ENCODE assay signal across 23 mouse cellular contexts in genomic region chr8:104412805-104413532, GRCm38 (mm10). TPM values are rescaled to one million over a fixed set of nuclear protein-coding genes. Genes with fewer than 3 reads are reported as not detected.
DNase-seq lines count a peak whose midpoint lies in the region; ATAC-seq and TF ChIP-seq lines count a peak whose summit lies in the region.
"Had no signal": no experiment of that assay in that cellular context is flagged by ENCODE, and none has a peak within 500 bp of the region (broad histone marks: within the 10 kb centered on the region; RNA-seq: fewer than 3 reads in every experiment).

No protein-coding gene starts in this region.

- 33% methylated on average over 7 of the region's 7 CpGs for WGBS in heart, embryonic 13.5 days
- WGBS in kidney, embryonic 15.5 days: 38% methylated on average over 7 of the region's 7 CpGs
- 59% methylated on average over 7 of the region's 7 CpGs for WGBS in spleen, adult 2 months
- 37% methylated on average over 7 of the region's 7 CpGs for WGBS in stomach, embryonic 16.5 days

- H3K4me2 ChIP-seq in heart, embryonic 13.5 days: peak overlapping the region; percentile 13; the same call in 1 of the 2 replicates
- H3K4me2 ChIP-seq in kidney, embryonic 15.5 days: no peak overlapping the region
- H3K4me2 ChIP-seq in stomach, embryonic 16.5 days (ENCODE audit: low read depth, low read length): no peak overlapping the region
- H3K4me2 ChIP-seq: embryonic facial prominence, embryonic 13.5 days; forebrain, embryonic 15.5 days; heart, embryonic 12.5 days; limb, embryonic 12.5 days; liver, embryonic 12.5 days; midbrain, embryonic 13.5 days; neural tube, embryonic 13.5 days had no signal

- TF ChIP-seq CTCF in spleen, adult 2 months (IDR thresholded peaks at IDR 0.05; ENCODE audit: extremely low read depth, insufficient read depth, insufficient read length, insufficient replicate concordance): no peak

- H3K27ac ChIP-seq in heart, embryonic 13.5 days (replicated peaks): 0 out of 2 replicates have a peak overlapping the region, but pooled peaks have one; percentile 29
- H3K27ac ChIP-seq in kidney, embryonic 15.5 days: peak overlapping the region; percentile 9; the same call in 1 of the 2 replicates
- peak overlapping the region; percentile 10; the same call in 1 of the 2 replicates for H3K27ac ChIP-seq in spleen, adult 2 months (ENCODE audit: insufficient read depth, low read length)
- H3K27ac ChIP-seq in stomach, embryonic 16.5 days (ENCODE audit: low read length): peak overlapping the region; percentile 74; the same call in 1 of the 2 replicates
- H3K27ac ChIP-seq: embryonic facial prominence, embryonic 13.5 days; forebrain, embryonic 15.5 days; limb, embryonic 12.5 days; liver, embryonic 12.5 days; midbrain, embryonic 13.5 days; neural tube, embryonic 13.5 days had no signal

- H3K9ac ChIP-seq in heart, embryonic 13.5 days: no peak overlapping the region
- no peak overlapping the region for H3K9ac ChIP-seq in kidney, embryonic 15.5 days
- no peak overlapping the region for H3K9ac ChIP-seq in stomach, embryonic 16.5 days (ENCODE audit: low read length)
- H3K9ac ChIP-seq: embryonic facial prominence, embryonic 13.5 days; forebrain, embryonic 15.5 days; heart, embryonic 12.5 days; liver, embryonic 12.5 days; midbrain, embryonic 13.5 days; neural tube, embryonic 13.5 days had no signal

- H3K4me3 ChIP-seq in heart, embryonic 13.5 days: no peak overlapping the region
- H3K4me3 ChIP-seq in kidney, embryonic 15.5 days (replicated peaks): no peak overlapping the region
- H3K4me3 ChIP-seq in spleen, adult 2 months (ENCODE audit: extremely low read depth, insufficient read depth, insufficient read length): no peak overlapping the region
- H3K4me3 ChIP-seq in stomach, embryonic 16.5 days (replicated peaks; ENCODE audit: low read length): no peak overlapping the region
- H3K4me3 ChIP-seq: embryonic facial prominence, embryonic 13.5 days; forebrain, embryonic 15.5 days; heart, embryonic 12.5 days; limb, embryonic 12.5 days; liver, embryonic 12.5 days; midbrain, embryonic 13.5 days; neural tube, embryonic 13.5 days had no signal

- peaks cover 24% of the 10 kb centered on the region for H3K36me3 ChIP-seq in heart, embryonic 13.5 days
- peaks cover 15% of the 10 kb centered on the region for H3K36me3 ChIP-seq in kidney, embryonic 15.5 days
- no peaks in the 10 kb centered on the region for H3K36me3 ChIP-seq in spleen, adult 2 months (ENCODE audit: control insufficient read depth, insufficient read depth, low read length)
- H3K36me3 ChIP-seq in stomach, embryonic 16.5 days (ENCODE audit: control insufficient read depth, insufficient read depth, low read length): peaks cover 5% of the 10 kb centered on the region

- no peak for TF ChIP-seq POLR2A in spleen, adult 2 months (IDR thresholded peaks at IDR 0.05; ENCODE audit: low read depth, low read length)

- no peaks in the 10 kb centered on the region for H3K27me3 ChIP-seq in heart, embryonic 13.5 days (replicated peaks)
- no peaks in the 10 kb centered on the region for H3K27me3 ChIP-seq in kidney, embryonic 15.5 days
- no peaks in the 10 kb centered on the region; the same call in 1 of the 2 replicates for H3K27me3 ChIP-seq in spleen, adult 2 months (ENCODE audit: control insufficient read depth, insufficient read depth, low read length)
- no peaks in the 10 kb centered on the region for H3K27me3 ChIP-seq in stomach, embryonic 16.5 days (ENCODE audit: control insufficient read depth, insufficient read depth, low read length)
- H3K27me3 ChIP-seq: embryonic facial prominence, embryonic 13.5 days; forebrain, embryonic 15.5 days; heart, embryonic 12.5 days; limb, embryonic 12.5 days; midbrain, embryonic 13.5 days; neural tube, embryonic 13.5 days had no signal

- no peak for DNase-seq in heart, adult 8-10 months (ENCODE audit: low spot score)
- no peak for DNase-seq in kidney, postnatal 36 days
- DNase-seq in spleen, adult 2 months (ENCODE audit: low read depth in 1 of 2, low spot score in 2 of 2): no peak
- DNase-seq in spleen, adult 12 weeks (ENCODE audit: low spot score): no peak
- no peak for DNase-seq in right cerebral cortex, postnatal 25 days
- DNase-seq: adrenal gland, adult 8-10 months; cerebellum, adult 11-12 months; cerebellum, postnatal 14 days; gastrocnemius, postnatal 36 days; kidney, postnatal 25 days; lung, adult 2 months; spleen, adult 18-20 months; thymus, postnatal 14 days had no signal

- no peak for ATAC-seq in heart, embryonic 13.5 days (ENCODE audit: extremely low read depth, insufficient number of reproducible peaks, low FRiP score, low TSS enrichment)
- ATAC-seq in kidney, embryonic 15.5 days (replicated peaks; ENCODE audit: low FRiP score): no peak
- no peak for ATAC-seq in stomach, embryonic 16.5 days (ENCODE audit: insufficient read depth, low FRiP score)

- peaks cover 34% of the 10 kb centered on the region for H3K4me1 ChIP-seq in heart, embryonic 13.5 days
- peaks cover 13% of the 10 kb centered on the region for H3K4me1 ChIP-seq in kidney, embryonic 15.5 days
- H3K4me1 ChIP-seq in spleen, adult 2 months (ENCODE audit: control insufficient read depth, insufficient read depth, insufficient read length): peaks cover 7% of the 10 kb centered on the region; the same call in 1 of the 2 replicates
- H3K4me1 ChIP-seq in stomach, embryonic 16.5 days (ENCODE audit: control insufficient read depth, insufficient read depth, low read length): peaks cover 13% of the 10 kb centered on the region
- H3K4me1 ChIP-seq: forebrain, embryonic 15.5 days; limb, embryonic 12.5 days; liver, embryonic 12.5 days; neural tube, embryonic 13.5 days had no signal

- H3K9me3 ChIP-seq in heart, embryonic 13.5 days: no peaks in the 10 kb centered on the region
- H3K9me3 ChIP-seq in kidney, embryonic 15.5 days (replicated peaks): no peaks in the 10 kb centered on the region
- H3K9me3 ChIP-seq in stomach, embryonic 16.5 days (replicated peaks; ENCODE audit: control insufficient read depth, low read length): no peaks in the 10 kb centered on the region
- H3K9me3 ChIP-seq: embryonic facial prominence, embryonic 13.5 days; forebrain, embryonic 15.5 days; heart, embryonic 12.5 days; limb, embryonic 12.5 days; liver, embryonic 12.5 days; midbrain, embryonic 13.5 days; neural tube, embryonic 13.5 days had no signal

RNA-seq across cellular contexts. Expression of gene Cmtm4, which starts 17.4 kb away (rescaled TPM):
- polyA plus RNA-seq in heart, embryonic 13.5 days (2015; fragmentation: Nextera tagmentation; extraction: Ambion mirVana): 1.2 and 1.6 TPM in 2 replicates
- total RNA-seq in heart, adult 8-10 months (2022): 10 to 100 TPM; 10.7 to 11.8 (median 11.0) TPM
- 3.9 and 4.1 TPM in 2 replicates for polyA plus RNA-seq in kidney, embryonic 15.5 days (2015; fragmentation: Nextera tagmentation; extraction: Ambion mirVana)
- polyA plus RNA-seq in spleen, adult 2 months (2012; rRNA removed): 4.8 and 5.6 TPM in 2 replicates
- polyA plus RNA-seq in stomach, embryonic 16.5 days (2015; fragmentation: Nextera tagmentation; extraction: Ambion mirVana): 4.3 and 4.7 TPM in 2 replicates

RNA-seq across cellular contexts. Expression of gene Dync1li2, which starts 29.9 kb away (rescaled TPM):
- 45.0 and 51.1 TPM in 2 replicates for polyA plus RNA-seq in heart, embryonic 13.5 days (2015; fragmentation: Nextera tagmentation; extraction: Ambion mirVana)
- 100 to 1,000 TPM in 2 of 4 experiments, 10 to 100 TPM in 2; 80.4 to 113 (median 96.5) TPM for total RNA-seq in heart, adult 8-10 months (2022)
- 59.5 and 62.6 TPM in 2 replicates for polyA plus RNA-seq in kidney, embryonic 15.5 days (2015; fragmentation: Nextera tagmentation; extraction: Ambion mirVana)
- polyA plus RNA-seq in spleen, adult 2 months (2012; rRNA removed): 8.4 and 8.6 TPM in 2 replicates
- 63.5 and 67.6 TPM in 2 replicates for polyA plus RNA-seq in stomach, embryonic 16.5 days (2015; fragmentation: Nextera tagmentation; extraction: Ambion mirVana)

Comparison
In these comparisons a context has a peak if more than half of its experiments do, and no peak if none do; other contexts are left out.
1. H3K27ac ChIP-seq: peak in every context shown above with its lines; median percentile 74 in stomach, embryonic 16.5 days; 29 in heart, embryonic 13.5 days; 10 in spleen, adult 2 months; 9 in kidney, embryonic 15.5 days.